Mouse (Mus musculus) cerebellum, adult (tissue): ENCODE results near the gene Fam102a.

Source experiments
- ATAC-seq: cut with Nextera tagmentation; 2 replicates; pipeline ENCODE4 v1.9.2; 2017; ENCODE audit warnings: mild to moderate bottlenecking, moderate library complexity, mixed read lengths; ENCODE audit not compliant: insufficient number of reproducible peaks, low FRiP score, low TSS enrichment

The Fam102a gene

GRCm38 (mm10) chr2:32604631-32605030 is 69.5 kb downstream of the Fam102a start:
- no peak for ATAC-seq

GRCm38 (mm10) chr2:32606161-32607142 is 71.3 kb downstream of the Fam102a start:
- peak; percentile 62 for ATAC-seq

GRCm38 (mm10) chr2:32607262-32607947 is 72.3 kb downstream of the Fam102a start:
- peak; percentile 16; the same call in 1 of the 2 replicates for ATAC-seq

- ATAC-seq, result no peak
These were observed 73.1 kb downstream of the Fam102a start for GRCm38 (mm10) chr2:32608141-32608777.

- no peak for ATAC-seq
These were observed 73.8 kb downstream of the Fam102a start for GRCm38 (mm10) chr2:32608778-32609435.

GRCm38 (mm10) chr2:32610610-32611229 is 75.6 kb downstream of the Fam102a start:
- ATAC-seq, result no peak

- ATAC-seq, result no peak
These were observed 77.1 kb downstream of the Fam102a start for GRCm38 (mm10) chr2:32612274-32612673.

- ATAC-seq, result no peak
These were observed 82.0 kb downstream of the Fam102a start for GRCm38 (mm10) chr2:32617109-32617508.

GRCm38 (mm10) chr2:32617601-32618000 is 82.5 kb downstream of the Fam102a start:
- no peak for ATAC-seq

GRCm38 (mm10) chr2:32618051-32618450 is 82.9 kb downstream of the Fam102a start:
- ATAC-seq, result no peak
